Mouse (Mus musculus) embryonic fibroblast, embryonic 13.5 days (primary cell): ENCODE data around the gene H13.

ENCODE experiments used
- CTCF ChIP-seq: IDR thresholded peaks from 2 replicates; pipeline ENCODE4 v1.5.1; 2011; ENCODE audit warnings: mild to moderate bottlenecking, control low read depth, low read length, moderate library complexity, borderline replicate concordance; ENCODE audit not compliant: insufficient read depth
- POLR2A ChIP-seq: IDR thresholded peaks from 2 replicates; pipeline ENCODE4 v1.6.1; 2011; ENCODE audit warnings: low read depth, mild to moderate bottlenecking, control low read depth, low read length, moderate library complexity

DNA sequence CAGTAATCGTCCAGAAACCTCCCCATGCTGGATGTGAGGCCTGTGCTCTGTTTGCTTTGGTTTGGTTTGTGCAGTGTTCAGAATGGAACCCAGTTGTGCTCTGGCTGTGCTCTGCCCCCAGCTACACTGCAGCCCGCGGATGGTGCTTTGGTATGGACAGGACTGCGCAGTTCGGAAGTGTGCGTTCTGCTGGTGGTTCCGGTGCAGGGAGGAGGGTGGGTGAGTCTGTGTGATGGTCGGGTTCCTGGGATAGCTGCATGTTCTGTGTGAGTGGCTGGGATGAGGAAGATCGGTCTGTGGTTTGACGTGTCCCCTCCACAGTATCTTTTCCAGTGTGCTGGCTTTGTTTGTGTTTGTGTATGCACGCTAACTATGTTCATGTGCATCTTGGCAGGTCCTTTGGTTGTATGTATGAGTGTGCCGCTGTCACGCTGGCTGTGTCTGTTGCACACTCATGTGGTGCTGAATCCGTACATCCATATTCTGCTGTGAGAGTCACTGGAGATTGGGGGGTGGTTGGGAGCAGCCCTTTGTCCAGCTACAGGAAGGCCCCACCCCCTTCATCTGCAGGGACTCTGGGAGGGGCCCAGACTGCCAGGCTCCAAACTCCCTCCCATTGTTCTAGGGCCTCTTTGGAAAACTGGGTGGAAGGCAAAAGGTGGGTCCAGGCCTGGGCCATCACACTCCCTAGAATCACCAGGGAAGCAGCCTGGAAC lies 58.7 kb downstream of the H13 start:
- TF ChIP-seq CTCF (no peak), POLR2A (no peak)
